Mouse (Mus musculus): Measurements from ENCODE around the gene Ntsr1. TPM values are rescaled to one million over a fixed set of nuclear protein-coding genes. Genes with fewer than 3 reads are reported as not detected.

Ntsr1 gene
- total RNA-seq (2014; rRNA removed): 19.8 and 35.8 TPM in 2 replicates
- polyA plus RNA-seq (2015; fragmentation: Nextera tagmentation; extraction: Ambion mirVana): 13.2 and 18.1 TPM in 2 replicates

DNA sequence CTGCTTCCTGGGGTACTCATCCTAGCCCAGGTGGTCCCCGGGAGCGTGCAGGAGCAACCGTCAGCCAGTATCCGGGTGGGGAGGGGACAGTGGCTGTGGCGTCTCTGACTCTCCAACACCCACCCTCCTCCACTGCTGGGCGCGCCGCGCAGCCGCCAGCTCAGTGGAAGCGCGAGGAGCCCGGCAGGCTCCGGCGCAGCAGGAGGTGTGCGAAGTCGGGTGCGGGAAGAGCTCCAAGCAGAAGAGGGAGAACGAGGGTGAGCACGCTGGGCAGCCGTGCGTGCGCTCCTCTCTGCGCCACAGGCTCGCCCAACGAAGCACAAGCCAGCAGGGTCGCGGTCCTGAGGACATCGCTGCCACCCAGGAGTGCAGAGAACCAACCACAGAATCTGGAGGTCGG lies at the start of gene Ntsr1:
Gene Ntsr1 (plus strand): TSS at position 236 of the 400 bp plus-strand sequence.
- Histone ChIP-seq H3K27me3 (ENCODE audit: insufficient read depth, low read length) (no peaks in the 10 kb centered on the region), H3K36me3 (ENCODE audit: insufficient read depth) (no peaks in the 10 kb centered on the region), H3K4me2 (ENCODE audit: low read depth) (peak within 1 kb of the TSS; percentile 77), H3K4me1 (ENCODE audit: insufficient read depth) (peaks cover 24% of the 10 kb centered on the region), H3K9me3 (ENCODE audit: low read length) (no peaks in the 10 kb centered on the region), H3K27ac (ENCODE audit: low read depth, low read length) (peak within 1 kb of the TSS; percentile 57), H3K9ac (peak within 1 kb of the TSS; percentile 59), H3K4me3 (ENCODE audit: low read depth, low read length) (peak within 1 kb of the TSS; percentile 48)
- under 1% methylated on average over 30 of the region's 30 CpGs for WGBS
- TF ChIP-seq CTCF (IDR thresholded peaks at IDR 0.05; ENCODE audit: low read depth): no peak
- ATAC-seq (peak; percentile 76), DNase-seq (peak; percentile 73)

DNA sequence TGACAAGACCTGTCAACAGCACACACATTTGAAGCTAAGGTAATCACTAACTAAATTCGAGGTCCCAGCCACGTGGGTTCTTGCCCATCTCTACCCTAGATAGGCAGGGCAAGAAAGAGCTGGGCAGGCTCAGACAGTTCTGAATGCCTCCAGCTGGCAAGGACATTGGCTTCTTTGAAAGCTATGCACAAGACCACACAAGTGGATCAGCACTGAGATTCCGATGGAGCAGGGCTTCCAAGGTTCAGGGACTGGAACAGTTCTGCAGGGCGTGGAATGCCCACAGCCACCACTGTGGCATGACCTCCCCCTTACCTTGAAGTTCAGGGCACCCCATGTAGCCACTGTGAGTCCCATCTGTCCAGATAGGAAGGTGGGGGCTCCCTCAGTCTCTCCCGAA lies 49.2 kb upstream of the Ntsr1 start:
- no peaks in the 10 kb centered on the region for H3K9me3 ChIP-seq (ENCODE audit: low read length)
- no peak overlapping the region for H3K4me3 ChIP-seq (ENCODE audit: low read depth, low read length)
- no peak overlapping the region for H3K27ac ChIP-seq (ENCODE audit: low read depth, low read length)
- DNase-seq: no peak
- TF ChIP-seq CTCF (IDR thresholded peaks at IDR 0.05; ENCODE audit: low read depth): no peak
- no peak overlapping the region for H3K4me2 ChIP-seq (ENCODE audit: low read depth)
- no peaks in the 10 kb centered on the region for H3K27me3 ChIP-seq (ENCODE audit: insufficient read depth, low read length)
- H3K36me3 ChIP-seq (ENCODE audit: insufficient read depth): no peaks in the 10 kb centered on the region
- WGBS: 68% methylated on average over 5 of the region's 5 CpGs
- ATAC-seq: no peak
- H3K9ac ChIP-seq: no peak overlapping the region
- no peaks in the 10 kb centered on the region for H3K4me1 ChIP-seq (ENCODE audit: insufficient read depth)

DNA sequence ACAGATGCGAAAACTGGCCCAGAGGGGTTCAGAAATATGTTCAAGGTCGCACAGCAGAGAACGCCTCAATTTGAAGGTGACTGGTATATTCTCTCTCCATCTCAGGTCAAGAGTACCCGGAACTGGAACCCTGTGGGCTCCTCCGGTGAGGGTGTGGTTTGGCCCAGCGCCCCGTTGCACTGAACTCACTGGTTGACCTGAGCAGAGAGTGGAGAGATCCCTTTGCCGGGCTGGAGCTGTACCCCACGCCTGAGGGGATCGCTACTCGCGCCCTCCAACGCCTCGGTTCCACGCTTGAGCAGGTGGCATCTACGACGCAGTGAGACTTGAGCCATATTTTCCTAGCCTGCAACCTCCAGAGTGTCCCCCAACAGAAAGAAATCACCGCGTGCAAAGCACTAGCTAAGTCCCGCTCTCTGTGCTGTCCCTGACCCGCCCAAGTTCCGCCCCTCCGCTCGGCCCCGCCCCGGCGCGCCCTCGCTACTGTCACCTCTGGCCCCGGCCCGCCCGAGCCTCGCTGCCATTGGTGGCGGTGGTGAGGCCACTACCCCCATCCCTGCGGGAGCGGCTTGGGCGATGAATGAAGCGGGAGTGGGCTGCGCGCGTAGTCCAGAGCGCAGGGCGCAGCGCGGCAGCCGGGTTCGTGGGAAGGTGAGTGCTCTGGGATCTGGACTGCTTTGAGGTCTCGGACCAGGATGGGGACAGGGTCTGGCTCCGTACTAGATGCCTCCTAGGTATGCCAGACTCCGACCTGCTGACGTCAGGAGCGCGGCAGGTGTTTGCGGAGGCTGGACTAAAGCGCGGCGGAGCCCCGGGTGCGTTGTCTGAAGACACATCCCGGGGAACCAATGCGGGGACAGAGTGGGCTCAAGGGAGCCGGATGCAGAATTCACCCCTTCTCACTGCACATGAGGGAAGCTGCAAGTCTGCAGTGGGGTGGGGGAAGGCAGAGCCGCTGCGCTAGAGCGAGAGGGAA lies 43.8 kb upstream of the Ntsr1 start, which contains the start of gene Slco4a1:
Gene Slco4a1 (plus strand): TSS at position 523 of the 976 bp plus-strand sequence.
- Histone ChIP-seq H3K27me3 (ENCODE audit: insufficient read depth, low read length) (no peaks in the 10 kb centered on the region), H3K36me3 (ENCODE audit: insufficient read depth) (no peaks in the 10 kb centered on the region), H3K4me1 (ENCODE audit: insufficient read depth) (no peaks in the 10 kb centered on the region), H3K4me2 (ENCODE audit: low read depth) (peak within 1 kb of the TSS; percentile 96), H3K4me3 (ENCODE audit: low read depth, low read length) (peak within 1 kb of the TSS; percentile 53), H3K9ac (peak within 1 kb of the TSS; percentile 56), H3K9me3 (ENCODE audit: low read length) (no peaks in the 10 kb centered on the region), H3K27ac (ENCODE audit: low read depth, low read length) (no peak within 1 kb of the TSS)
- 2% methylated on average over 65 of the region's 65 CpGs for WGBS
- ATAC-seq: peak; percentile 86
- no peak for TF ChIP-seq CTCF (IDR thresholded peaks at IDR 0.05; ENCODE audit: low read depth)
- DNase-seq: peak; percentile 67

DNA sequence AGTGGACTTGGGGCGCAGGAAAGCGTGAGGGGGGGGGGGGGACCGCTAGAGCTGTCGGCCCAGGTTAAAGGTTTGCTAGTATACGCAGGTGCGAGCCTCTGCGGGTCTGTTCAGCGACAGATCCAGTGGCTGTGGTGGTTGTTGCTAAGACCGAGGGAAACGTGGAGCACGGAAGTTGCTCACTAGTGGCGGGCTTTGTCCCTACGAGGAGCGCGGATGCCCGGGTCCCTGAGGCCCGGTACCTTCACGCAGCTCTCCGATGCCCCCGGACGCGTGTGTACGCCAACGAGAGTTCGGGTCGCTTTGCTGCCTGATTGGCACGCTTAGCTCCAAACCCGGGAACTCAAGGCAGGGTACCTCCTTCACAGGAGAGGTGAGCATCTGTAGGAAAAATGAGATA lies 43.1 kb upstream of the Ntsr1 start:
- Histone ChIP-seq H3K36me3 (ENCODE audit: insufficient read depth) (no peaks in the 10 kb centered on the region), H3K27ac (ENCODE audit: low read depth, low read length) (no peak overlapping the region), H3K4me1 (ENCODE audit: insufficient read depth) (no peaks in the 10 kb centered on the region), H3K4me3 (ENCODE audit: low read depth, low read length) (peak overlapping the region; percentile 53), H3K27me3 (ENCODE audit: insufficient read depth, low read length) (no peaks in the 10 kb centered on the region), H3K9ac (peak overlapping the region; percentile 56), H3K9me3 (ENCODE audit: low read length) (no peaks in the 10 kb centered on the region), H3K4me2 (ENCODE audit: low read depth) (peak overlapping the region; percentile 96)
- WGBS: under 1% methylated on average over 27 of the region's 28 CpGs
- peak; percentile 51 for ATAC-seq
- TF ChIP-seq CTCF (IDR thresholded peaks at IDR 0.05; ENCODE audit: low read depth): no peak
- peak; percentile 49 for DNase-seq

DNA sequence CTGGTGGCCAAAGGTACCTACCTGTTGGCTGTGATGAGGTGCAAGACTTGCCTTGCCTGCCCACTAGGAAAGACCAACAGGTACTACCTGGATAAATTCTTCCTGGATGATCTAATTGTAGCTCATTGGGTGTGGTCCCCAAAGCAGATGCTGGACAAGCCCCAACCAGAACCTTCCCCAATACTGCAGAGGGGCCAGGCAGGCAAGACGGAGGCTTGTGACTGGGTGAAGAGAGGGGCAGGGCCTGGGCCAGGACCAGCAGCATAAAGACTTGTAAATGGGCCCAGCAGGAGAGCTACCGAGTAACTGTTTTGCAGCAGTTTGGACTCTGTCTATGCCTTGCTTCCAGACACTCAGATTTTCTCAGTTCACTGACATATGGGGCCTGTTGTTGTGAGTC lies 42.1 kb upstream of the Ntsr1 start:
- H3K9me3 ChIP-seq (ENCODE audit: low read length): no peaks in the 10 kb centered on the region
- H3K27ac ChIP-seq (ENCODE audit: low read depth, low read length): no peak overlapping the region
- H3K27me3 ChIP-seq (ENCODE audit: insufficient read depth, low read length): no peaks in the 10 kb centered on the region
- no peak for DNase-seq
- WGBS: 47% methylated on average over 2 of the region's 2 CpGs
- no peak overlapping the region for H3K4me3 ChIP-seq (ENCODE audit: low read depth, low read length)
- H3K4me1 ChIP-seq (ENCODE audit: insufficient read depth): no peaks in the 10 kb centered on the region
- no peaks in the 10 kb centered on the region for H3K36me3 ChIP-seq (ENCODE audit: insufficient read depth)
- no peak overlapping the region for H3K4me2 ChIP-seq (ENCODE audit: low read depth)
- H3K9ac ChIP-seq: no peak overlapping the region
- TF ChIP-seq CTCF (IDR thresholded peaks at IDR 0.05; ENCODE audit: low read depth): no peak
- ATAC-seq: no peak

DNA sequence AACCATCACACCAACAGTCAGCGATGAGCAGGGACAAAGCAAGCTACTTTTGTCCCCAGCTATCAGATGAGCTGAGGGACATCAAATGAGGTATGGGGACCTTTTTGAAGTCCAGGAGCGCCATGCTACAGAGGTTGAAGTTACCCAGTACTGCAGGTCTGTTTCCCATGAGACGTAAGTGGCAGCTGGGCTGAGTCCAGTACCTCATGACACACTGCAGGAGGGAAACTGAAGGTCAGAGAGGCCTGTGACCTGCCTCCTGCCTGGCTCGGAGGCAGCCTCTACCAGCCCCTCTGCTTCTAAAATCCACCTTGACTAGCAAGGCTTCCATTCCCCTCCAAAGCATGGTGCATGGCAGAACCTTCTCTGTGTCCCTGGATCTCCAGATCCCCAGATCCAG lies 40.3 kb upstream of the Ntsr1 start:
- DNase-seq (no peak), ATAC-seq (no peak)
- no peak overlapping the region for H3K4me2 ChIP-seq (ENCODE audit: low read depth)
- no peak for TF ChIP-seq CTCF (IDR thresholded peaks at IDR 0.05; ENCODE audit: low read depth)
- WGBS: 85% methylated on average over 4 of the region's 4 CpGs
- H3K27ac ChIP-seq (ENCODE audit: low read depth, low read length): no peak overlapping the region
- H3K27me3 ChIP-seq (ENCODE audit: insufficient read depth, low read length): no peaks in the 10 kb centered on the region
- H3K9me3 ChIP-seq (ENCODE audit: low read length): no peaks in the 10 kb centered on the region
- no peaks in the 10 kb centered on the region for H3K36me3 ChIP-seq (ENCODE audit: insufficient read depth)
- no peaks in the 10 kb centered on the region for H3K4me1 ChIP-seq (ENCODE audit: insufficient read depth)
- no peak overlapping the region for H3K9ac ChIP-seq
- H3K4me3 ChIP-seq (ENCODE audit: low read depth, low read length): no peak overlapping the region

DNA sequence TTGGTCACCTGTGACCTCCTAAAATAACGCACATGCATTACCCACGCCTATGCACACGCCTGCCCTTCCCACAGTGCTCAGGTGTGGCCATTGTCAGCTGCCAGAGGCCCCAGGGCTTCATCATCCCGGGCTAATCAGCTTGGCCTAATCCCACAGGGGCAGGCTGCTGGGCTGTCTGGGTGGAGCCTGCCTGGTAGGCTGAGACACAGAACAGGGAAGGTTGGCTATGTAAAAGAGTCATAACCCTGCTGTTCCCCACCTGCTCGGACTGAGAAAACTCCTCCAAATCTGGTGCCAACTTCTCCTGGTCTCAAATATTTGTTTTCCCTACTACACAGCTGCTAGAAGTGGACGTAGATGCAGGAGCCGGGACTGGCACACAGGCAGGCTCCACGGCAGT lies 39.0 kb upstream of the Ntsr1 start:
- H3K4me2 ChIP-seq (ENCODE audit: low read depth): no peak overlapping the region
- H3K9me3 ChIP-seq (ENCODE audit: low read length): no peaks in the 10 kb centered on the region
- no peak for ATAC-seq
- H3K27ac ChIP-seq (ENCODE audit: low read depth, low read length): no peak overlapping the region
- no peaks in the 10 kb centered on the region for H3K36me3 ChIP-seq (ENCODE audit: insufficient read depth)
- no peak for TF ChIP-seq CTCF (IDR thresholded peaks at IDR 0.05; ENCODE audit: low read depth)
- H3K9ac ChIP-seq: no peak overlapping the region
- no peak overlapping the region for H3K4me3 ChIP-seq (ENCODE audit: low read depth, low read length)
- H3K4me1 ChIP-seq (ENCODE audit: insufficient read depth): no peaks in the 10 kb centered on the region
- WGBS: 59% methylated on average over 8 of the region's 8 CpGs
- DNase-seq: no peak
- H3K27me3 ChIP-seq (ENCODE audit: insufficient read depth, low read length): no peaks in the 10 kb centered on the region
